Mouse (Mus musculus) heart, adult 10 weeks (tissue): Measurements from ENCODE around the gene Kprp. TPM values are rescaled to one million over a fixed set of nuclear protein-coding genes. Genes with fewer than 3 reads are reported as not detected.

Source experiments
- polyA plus RNA-seq: library from polyadenylated mRNA; stranded (reverse); fragments of 350-450 nt; fragmentation: Illumina TruSeq; extraction: RNeasy Lipid Tissue Mini Kit (QIAGEN cat#74804); gene quantifications from one replicate; pipeline ENCODE4 v1.2.3, GENCODE M21; 2014; ENCODE audit warnings: low read depth, low replicate concordance

Gene Kprp
- polyA plus RNA-seq, result not detected

DNA sequence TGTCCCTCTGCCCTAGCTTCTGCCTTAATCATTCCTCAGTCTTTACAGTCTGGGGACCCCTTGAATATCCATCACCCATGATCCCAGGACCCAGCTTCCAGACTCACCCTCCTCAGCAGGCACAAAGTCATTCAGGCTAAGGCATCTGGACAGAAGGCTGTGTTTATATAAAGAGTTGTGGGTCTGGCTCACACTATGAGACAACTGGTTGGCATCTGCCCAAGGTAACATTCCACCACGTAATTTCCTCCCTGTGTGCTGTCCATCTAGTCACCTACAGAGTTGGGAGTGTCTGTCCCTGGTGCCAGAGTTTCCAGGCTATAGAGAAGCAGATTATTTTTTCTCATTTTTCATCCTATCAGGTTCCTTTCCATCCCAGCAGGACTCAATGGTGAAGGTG lies at the start of gene Kprp:
TSS of gene Kprp (minus strand) at position 140 of the 400 bp plus-strand sequence.

GRCm38 (mm10) chr3:92870116-92870515 lies 43.1 kb upstream of the Kprp start, which contains the start of gene 2310050C09Rik:
2310050C09Rik (minus strand) TSS chr3:92870216.

GRCm38 (mm10) chr3:92851186-92851585 lies 24.1 kb upstream of the Kprp start, which contains the start of gene Lce1l:
Lce1l (minus strand) TSS chr3:92851286.

DNA sequence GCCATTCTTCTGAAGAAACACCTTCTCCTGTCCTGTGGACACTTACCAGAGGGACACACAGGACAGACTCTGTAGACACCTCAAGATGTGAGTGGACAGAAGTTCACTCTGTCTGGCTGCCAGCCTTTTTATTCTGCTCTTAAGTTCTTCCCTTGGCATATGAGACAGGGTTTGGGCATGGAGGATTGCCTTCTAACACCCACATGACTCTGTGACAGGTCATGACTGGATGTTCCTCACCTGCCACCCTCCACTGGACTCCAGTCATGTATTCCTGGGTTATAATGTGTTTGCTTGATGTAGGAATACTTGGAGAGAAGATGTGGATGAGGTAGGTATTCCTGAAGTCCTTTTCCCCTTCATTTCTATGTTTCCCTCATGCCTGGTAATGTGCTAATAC lies 19.3 kb downstream of the Kprp start, which contains the start of gene Lce1k:
TSS of gene Lce1k (minus strand) at position 101 of the 400 bp plus-strand sequence.

GRCm38 (mm10) chr3:92790414-92790813 lies 36.6 kb downstream of the Kprp start, which contains the start of gene Lce1j:
Lce1j (minus strand) TSS chr3:92790514.

GRCm38 (mm10) chr3:92778799-92779198 lies 48.2 kb downstream of the Kprp start, which contains the start of gene Lce1i:
Lce1i (minus strand) TSS chr3:92778899.

Other genes with a start within 250 kb of the Kprp start
- not detected for gene Smcp, start 238.2 kb downstream of the Kprp start, polyA plus RNA-seq
- not detected for gene 2210017I01Rik, start 219.8 kb downstream of the Kprp start, polyA plus RNA-seq
- not detected for gene Lce6a, start 205.6 kb downstream of the Kprp start, polyA plus RNA-seq
- not detected for gene Lce1a1, start 178.9 kb downstream of the Kprp start, polyA plus RNA-seq
- gene Lce1b, start 170.3 kb downstream of the Kprp start, polyA plus RNA-seq, result not detected
- not detected for gene Lce1a2, start 156.9 kb downstream of the Kprp start, polyA plus RNA-seq
- not detected for gene Lce1c, start 148.0 kb downstream of the Kprp start, polyA plus RNA-seq
- not detected for gene Lce1d, start 140.0 kb downstream of the Kprp start, polyA plus RNA-seq
- not detected for gene Lce1e, start 118.2 kb downstream of the Kprp start, polyA plus RNA-seq
- not detected for gene Lce1f, start 106.9 kb downstream of the Kprp start, polyA plus RNA-seq
- not detected for gene Gm38119, start 88.2 kb downstream of the Kprp start, polyA plus RNA-seq
- gene Lce1g, start 74.9 kb downstream of the Kprp start, polyA plus RNA-seq, result not detected
- not detected for gene Lce1h, start 62.2 kb downstream of the Kprp start, polyA plus RNA-seq
- gene Lce1i, start 48.3 kb downstream of the Kprp start, polyA plus RNA-seq, result not detected
- not detected for gene Lce1j, start 36.7 kb downstream of the Kprp start, polyA plus RNA-seq
- not detected for gene Lce1k, start 19.4 kb downstream of the Kprp start, polyA plus RNA-seq
- gene Lce1l, start 24.0 kb upstream of the Kprp start, polyA plus RNA-seq, result not detected
- gene 2310050C09Rik, start 43.0 kb upstream of the Kprp start, polyA plus RNA-seq, result not detected
- gene Lce3a, start 99.0 kb upstream of the Kprp start, polyA plus RNA-seq, result not detected
- gene Lce3b, start 105.7 kb upstream of the Kprp start, polyA plus RNA-seq, result not detected
- not detected for gene Lce3c, start 117.2 kb upstream of the Kprp start, polyA plus RNA-seq
- gene Lce3d, start 130.1 kb upstream of the Kprp start, polyA plus RNA-seq, result not detected
- gene Lce3e, start 139.8 kb upstream of the Kprp start, polyA plus RNA-seq, result not detected
- gene Lce3f, start 165.0 kb upstream of the Kprp start, polyA plus RNA-seq, result not detected
- not detected for gene Crct1, start 188.4 kb upstream of the Kprp start, polyA plus RNA-seq
- not detected for gene Lce1m, start 191.8 kb upstream of the Kprp start, polyA plus RNA-seq
- not detected for gene Gm4858, start 241.6 kb upstream of the Kprp start, polyA plus RNA-seq